Mouse (Mus musculus) c-Kit-positive CD71-positive TER-119-negative erythroid progenitor cells, embryonic 14.5 days (primary cell): ENCODE data around the gene Cfap69.
A peak's percentile ranks its signal among the peaks of the same experiment; 100 is the strongest.

ENCODE experiments used
- DNase-seq: peaks from one replicate; pipeline ENCODE4 v3.0.0-alpha.2; 2013; ENCODE audit warnings: low read depth

Gene Cfap69

GRCm38 (mm10) chr5:5657932-5658331, 6.1 kb downstream of the Cfap69 start:
- DNase-seq, result no peak

- no peak for DNase-seq
Observed at GRCm38 (mm10) chr5:5648817-5649569, 15.0 kb downstream of the Cfap69 start.

- no peak for DNase-seq
Observed at GRCm38 (mm10) chr5:5646173-5646572, 17.9 kb downstream of the Cfap69 start.

GRCm38 (mm10) chr5:5638496-5638895, 25.5 kb downstream of the Cfap69 start:
- no peak for DNase-seq

- DNase-seq, result no peak
Observed at GRCm38 (mm10) chr5:5625491-5625890, 38.5 kb downstream of the Cfap69 start.

GRCm38 (mm10) chr5:5618329-5618728, 45.7 kb downstream of the Cfap69 start:
- no peak for DNase-seq

- DNase-seq, result no peak
Observed at GRCm38 (mm10) chr5:5610540-5610939, 53.5 kb downstream of the Cfap69 start.

GRCm38 (mm10) chr5:5587686-5588085, 76.4 kb downstream of the Cfap69 start:
- DNase-seq, result no peak

GRCm38 (mm10) chr5:5573749-5574317, 90.2 kb downstream of the Cfap69 start, which contains the start of gene Gm8773:
Gm8773 (plus strand) TSS chr5:5573799.
- DNase-seq, result peak; percentile 15

- DNase-seq, result no peak
Observed at GRCm38 (mm10) chr5:5562435-5562834, 101.6 kb downstream of the Cfap69 start.

- no peak for DNase-seq
Observed at GRCm38 (mm10) chr5:5561041-5561706, 102.9 kb downstream of the Cfap69 start.

GRCm38 (mm10) chr5:5559798-5560197, 104.2 kb downstream of the Cfap69 start:
- no peak for DNase-seq

- DNase-seq, result peak; percentile 76
Observed at GRCm38 (mm10) chr5:5559079-5559740, 104.8 kb downstream of the Cfap69 start, which contains the start of gene Gtpbp10. Gtpbp10 (minus strand) TSS chr5:5559538.

GRCm38 (mm10) chr5:5551110-5551509, 112.9 kb downstream of the Cfap69 start:
- DNase-seq, result no peak

- DNase-seq, result no peak
Observed at GRCm38 (mm10) chr5:5540385-5540784, 123.7 kb downstream of the Cfap69 start.

GRCm38 (mm10) chr5:5539771-5540170, 124.3 kb downstream of the Cfap69 start:
- no peak for DNase-seq

GRCm38 (mm10) chr5:5536131-5536530, 127.9 kb downstream of the Cfap69 start:
- DNase-seq, result no peak

- DNase-seq, result no peak
Observed at GRCm38 (mm10) chr5:5533656-5534420, 130.2 kb downstream of the Cfap69 start.
